10 mouse cellular contexts compared by ENCODE assay signal in the genomic region with DNA sequence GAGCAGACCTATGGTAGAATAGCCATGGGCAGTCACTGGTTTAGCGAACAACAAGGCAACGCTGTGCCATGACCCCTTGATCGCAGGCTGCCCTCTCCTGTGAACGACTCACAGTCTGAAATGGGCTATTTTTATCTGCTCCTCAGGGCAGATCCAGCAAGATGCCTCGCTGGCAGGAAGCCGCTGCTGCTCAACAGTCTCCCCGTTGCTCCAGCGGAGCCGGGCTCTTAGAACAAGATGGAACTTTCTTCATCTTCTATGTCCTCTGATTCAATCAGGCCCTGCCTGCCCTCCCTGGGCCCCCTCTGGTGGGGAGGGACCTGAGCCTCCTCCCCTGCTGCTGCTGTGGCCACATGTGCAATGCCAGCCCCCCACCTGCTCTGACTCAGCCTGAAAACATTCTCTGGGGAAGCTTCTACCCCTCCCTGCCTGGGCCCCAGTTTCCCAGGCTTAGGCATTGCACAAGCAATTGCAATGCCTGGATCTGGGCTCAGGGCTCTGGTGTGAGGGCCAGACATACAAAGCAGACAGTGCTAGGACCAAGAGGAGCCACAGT. TPM values are rescaled to one million over a fixed set of nuclear protein-coding genes. Genes with fewer than 3 reads are reported as not detected.
DNase-seq lines count a peak whose midpoint lies in the region; ATAC-seq and TF ChIP-seq lines count a peak whose summit lies in the region.
"Had no signal": no experiment of that assay in that cellular context is flagged by ENCODE, and none has a peak within 500 bp of the region (broad histone marks: within the 10 kb centered on the region; RNA-seq: fewer than 3 reads in every experiment).

No protein-coding gene starts in this region.

- peaks cover 8% of the 10 kb centered on the region; the same call in 1 of the 2 replicates for H3K27me3 ChIP-seq in midbrain, embryonic 10.5 days (ENCODE audit: low read depth, poor library complexity, severe bottlenecking)
- no peaks in the 10 kb centered on the region for H3K27me3 ChIP-seq in midbrain, embryonic 11.5 days (ENCODE audit: control insufficient read depth, insufficient read depth, low read length)
- H3K27me3 ChIP-seq in intestine, embryonic 16.5 days (replicated peaks; ENCODE audit: control insufficient read depth, insufficient read depth, low read length), result no peaks in the 10 kb centered on the region
- H3K27me3 ChIP-seq in midbrain, embryonic 13.5 days, result no peaks in the 10 kb centered on the region
- H3K27me3 ChIP-seq: hindbrain, embryonic 15.5 days had no signal

- H3K27ac ChIP-seq in midbrain, embryonic 10.5 days (replicated peaks), result peak overlapping the region; percentile 63; the same call in 1 of the 2 replicates
- H3K27ac ChIP-seq in midbrain, embryonic 11.5 days (ENCODE audit: low read depth, low read length), result no peak overlapping the region
- peak overlapping the region; percentile 64 for H3K27ac ChIP-seq in intestine, embryonic 16.5 days (ENCODE audit: low read length)
- H3K27ac ChIP-seq in midbrain, embryonic 13.5 days, result no peak overlapping the region
- no peak overlapping the region for H3K27ac ChIP-seq in layer of hippocampus, adult 2 months
- H3K27ac ChIP-seq: hindbrain, embryonic 15.5 days had no signal

- 62% methylated on average over 9 of the region's 9 CpGs for WGBS in midbrain, embryonic 10.5 days
- WGBS in midbrain, embryonic 11.5 days, result 55% methylated on average over 9 of the region's 9 CpGs
- 41% methylated on average over 9 of the region's 9 CpGs for WGBS in intestine, embryonic 16.5 days
- WGBS in midbrain, embryonic 13.5 days, result 61% methylated on average over 9 of the region's 9 CpGs

- intact Hi-C loops in left cerebral cortex, postnatal 4 days (cut with DNase I), result no loop called here

- no peak overlapping the region for H3K9ac ChIP-seq in midbrain, embryonic 11.5 days (ENCODE audit: low read length)
- H3K9ac ChIP-seq in intestine, embryonic 16.5 days (ENCODE audit: low read depth, low read length), result peak overlapping the region; percentile 21; the same call in 1 of the 2 replicates
- H3K9ac ChIP-seq in midbrain, embryonic 13.5 days (replicated peaks), result 0 out of 2 replicates have a peak overlapping the region, but pooled peaks have one; percentile 1
- H3K9ac ChIP-seq: hindbrain, embryonic 15.5 days had no signal

- peaks cover 29% of the 10 kb centered on the region for H3K4me1 ChIP-seq in midbrain, embryonic 10.5 days
- no peaks in the 10 kb centered on the region; the same call in 1 of the 2 replicates for H3K4me1 ChIP-seq in midbrain, embryonic 11.5 days (ENCODE audit: control insufficient read depth, insufficient read depth, low read length)
- peaks cover 10% of the 10 kb centered on the region for H3K4me1 ChIP-seq in intestine, embryonic 16.5 days (ENCODE audit: control insufficient read depth, insufficient read depth, low read length)
- H3K4me1 ChIP-seq in midbrain, embryonic 13.5 days (replicated peaks), result peaks cover 6% of the 10 kb centered on the region
- H3K4me1 ChIP-seq: hindbrain, embryonic 15.5 days had no signal

- no peak for DNase-seq in midbrain, embryonic 10.5 days (ENCODE audit: low spot score)
- no peak for DNase-seq in midbrain, embryonic 11.5 days (ENCODE audit: low spot score, missing footprints)
- DNase-seq in gastrocnemius, adult 8-10 months (ENCODE audit: low spot score in 2 of 2), result peak; percentile 56 to 72
- DNase-seq in left cerebral cortex, postnatal 4 days, result no peak
- no peak for DNase-seq in layer of hippocampus, adult 2 months (ENCODE audit: low spot score in 2 of 2)
- DNase-seq in layer of hippocampus, adult 9-10 months (ENCODE audit: low spot score), result no peak

- H3K9me3 ChIP-seq in midbrain, embryonic 10.5 days (replicated peaks), result no peaks in the 10 kb centered on the region
- no peaks in the 10 kb centered on the region for H3K9me3 ChIP-seq in midbrain, embryonic 11.5 days (ENCODE audit: control insufficient read depth, low read length)
- H3K9me3 ChIP-seq in intestine, embryonic 16.5 days (ENCODE audit: control insufficient read depth, low read length), result no peaks in the 10 kb centered on the region
- no peaks in the 10 kb centered on the region for H3K9me3 ChIP-seq in midbrain, embryonic 13.5 days
- H3K9me3 ChIP-seq: G1E; hindbrain, embryonic 15.5 days had no signal

- ATAC-seq in midbrain, embryonic 11.5 days (ENCODE audit: low FRiP score), result no peak
- peak; percentile 84 for ATAC-seq in intestine, embryonic 16.5 days
- no peak for ATAC-seq in midbrain, embryonic 13.5 days

- no peak overlapping the region for H3K4me3 ChIP-seq in midbrain, embryonic 10.5 days
- no peak overlapping the region for H3K4me3 ChIP-seq in midbrain, embryonic 11.5 days (ENCODE audit: low read depth, low read length)
- no peak overlapping the region for H3K4me3 ChIP-seq in intestine, embryonic 16.5 days (ENCODE audit: low read length)
- no peak overlapping the region for H3K4me3 ChIP-seq in midbrain, embryonic 13.5 days (replicated peaks)
- no peak overlapping the region for H3K4me3 ChIP-seq in layer of hippocampus, adult 2 months
- H3K4me3 ChIP-seq: hindbrain, embryonic 15.5 days had no signal

- H3K4me2 ChIP-seq in midbrain, embryonic 11.5 days, result no peak overlapping the region
- H3K4me2 ChIP-seq in intestine, embryonic 16.5 days (ENCODE audit: low read depth, low read length), result no peak overlapping the region
- H3K4me2 ChIP-seq in midbrain, embryonic 13.5 days (replicated peaks), result no peak overlapping the region
- H3K4me2 ChIP-seq: hindbrain, embryonic 15.5 days had no signal

- no peaks in the 10 kb centered on the region for H3K36me3 ChIP-seq in midbrain, embryonic 10.5 days
- H3K36me3 ChIP-seq in midbrain, embryonic 11.5 days (ENCODE audit: control insufficient read depth, insufficient read depth, low read length), result no peaks in the 10 kb centered on the region
- H3K36me3 ChIP-seq in intestine, embryonic 16.5 days (ENCODE audit: control insufficient read depth, insufficient read depth, low read length), result no peaks in the 10 kb centered on the region
- H3K36me3 ChIP-seq in midbrain, embryonic 13.5 days, result no peaks in the 10 kb centered on the region
- H3K36me3 ChIP-seq: G1E; hindbrain, embryonic 15.5 days had no signal

- TF ChIP-seq CTCF in layer of hippocampus, adult 2 months (conservative IDR thresholded peaks at IDR 0.05), result no peak

RNA-seq across cellular contexts. Expression of a gene that starts 27.8 kb away (rescaled TPM):
- 16.2 and 19.8 TPM in 2 replicates for polyA plus RNA-seq in midbrain, embryonic 10.5 days (2016; fragmentation: Nextera tagmentation; extraction: Ambion mirVana)
- polyA plus RNA-seq in midbrain, embryonic 11.5 days (2014; fragmentation: Nextera tagmentation; extraction: Ambion mirVana), result 19.7 and 21.6 TPM in 2 replicates
- 1 to 10 TPM; 5.5 to 9.9 (median 7.8) TPM for total RNA-seq in gastrocnemius, adult 8-10 months (2022)
- 78.1 and 80.5 TPM in 2 replicates for polyA plus RNA-seq in intestine, embryonic 16.5 days (2015; fragmentation: Nextera tagmentation; extraction: Ambion mirVana)
- 7.1 and 9.2 TPM in 2 replicates for polyA plus RNA-seq in midbrain, embryonic 13.5 days (2015; fragmentation: Nextera tagmentation; extraction: Ambion mirVana)
- 10 to 100 TPM; 11.1 to 12.4 TPM for total RNA-seq in left cerebral cortex, postnatal 4 days (2021)
- 1 to 10 TPM; 3.6 to 4.1 TPM for total RNA-seq in layer of hippocampus, adult 2 months (2021)

Comparison
In these comparisons a context has a peak if more than half of its experiments do, and no peak if none do; other contexts are left out.
1. H3K27ac ChIP-seq: peak in midbrain, embryonic 10.5 days (single experiment) and intestine, embryonic 16.5 days (single experiment); none in midbrain, embryonic 11.5 days (single experiment), midbrain, embryonic 13.5 days (single experiment) and layer of hippocampus, adult 2 months (single experiment).
2. DNase-seq: peak in gastrocnemius, adult 8-10 months (2 of 2); none in midbrain, embryonic 10.5 days (single experiment), midbrain, embryonic 11.5 days (single experiment), left cerebral cortex, postnatal 4 days (single experiment), layer of hippocampus, adult 2 months (0 of 2) and layer of hippocampus, adult 9-10 months (single experiment).